Mouse (Mus musculus): ENCODE data around the gene Mettl21e. TPM values are rescaled to one million over a fixed set of nuclear protein-coding genes. Genes with fewer than 3 reads are reported as not detected.

Gene Mettl21e
- polyA plus RNA-seq, 1 experiment, result not detected

DNA sequence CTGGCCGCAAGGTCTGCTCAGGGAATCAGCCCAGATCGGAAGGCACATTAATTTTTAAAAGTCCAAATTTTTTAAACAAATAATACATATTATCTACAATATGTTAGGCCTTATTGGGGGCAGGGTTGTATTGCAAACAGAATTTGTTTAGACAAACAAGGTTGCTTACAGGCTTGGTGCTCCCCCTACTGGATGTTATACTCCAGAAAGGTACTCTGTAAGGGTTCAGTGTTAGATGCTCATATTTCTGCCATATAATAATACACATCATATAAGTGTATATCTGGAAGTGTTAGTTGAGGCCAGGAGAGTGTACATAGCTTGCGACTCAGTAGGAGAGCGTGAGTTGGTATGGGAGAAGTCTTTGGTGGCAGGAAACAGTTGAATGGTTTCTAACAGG is 63.5 kb downstream of the Mettl21e start:
- no peak overlapping the region for H3K27ac ChIP-seq (ENCODE audit: insufficient read depth, low read depth, low read length)
- no peaks in the 10 kb centered on the region for H3K4me1 ChIP-seq (ENCODE audit: control insufficient read depth, insufficient read depth, low read length)
- TF ChIP-seq POLR2A (IDR thresholded peaks at IDR 0.05; ENCODE audit: borderline replicate concordance, low read depth, low read length) (no peak), CTCF (IDR thresholded peaks at IDR 0.05; ENCODE audit: low read depth, low read length) (no peak)
- no peak overlapping the region for H3K4me3 ChIP-seq (ENCODE audit: insufficient read depth, low read length)

Other genes starting within 250 kb of the Mettl21e start
- not detected in 2 replicates for gene Mettl21c, start 198.9 kb downstream of the Mettl21e start, polyA plus RNA-seq (2012; ENCODE audit: insufficient read depth, insufficient read length, missing spikeins)
- gene Gm8251, start 157.0 kb downstream of the Mettl21e start, polyA plus RNA-seq (2012; ENCODE audit: insufficient read depth, insufficient read length, missing spikeins), result not detected in 2 replicates
- gene Tex30, start 116.5 kb downstream of the Mettl21e start, polyA plus RNA-seq (2012; ENCODE audit: insufficient read depth, insufficient read length, missing spikeins), result 12.5 and 14.6 TPM in 2 replicates
- gene Kdelc1, start 100.2 kb downstream of the Mettl21e start, polyA plus RNA-seq (2012; ENCODE audit: insufficient read depth, insufficient read length, missing spikeins), result 13.0 and 15.3 TPM in 2 replicates
- 12.1 and 13.7 TPM in 2 replicates for gene Bivm, start 100.0 kb downstream of the Mettl21e start, polyA plus RNA-seq (2012; ENCODE audit: insufficient read depth, insufficient read length, missing spikeins)
- gene Ercc5, start 71.2 kb downstream of the Mettl21e start, polyA plus RNA-seq (2012; ENCODE audit: insufficient read depth, insufficient read length, missing spikeins), result 14.5 and 17.3 TPM in 2 replicates

Measured in bone marrow macrophage, adult 2 months (primary cell).